In the genomic region with DNA sequence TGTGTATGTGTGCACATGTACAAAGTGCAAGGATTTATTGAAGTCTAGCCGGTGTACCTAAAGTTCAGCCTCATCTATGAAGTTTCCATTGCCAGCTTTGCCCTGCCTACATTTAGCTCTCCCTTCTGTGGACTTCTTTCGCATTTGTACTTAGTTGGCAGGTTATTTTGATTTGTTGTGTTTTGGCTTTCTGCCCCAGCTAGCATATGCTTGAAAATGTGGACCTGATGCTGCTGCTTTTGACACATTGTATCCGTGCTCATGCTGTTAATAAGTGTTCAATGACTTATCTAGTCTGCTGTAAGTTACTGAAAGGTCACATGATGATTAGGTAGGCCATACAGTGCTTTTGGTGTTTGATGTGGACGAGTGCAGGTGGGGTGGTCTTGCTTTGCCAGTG, we compare ENCODE assay signal across 27 mouse cellular contexts. TPM values are rescaled to one million over a fixed set of nuclear protein-coding genes. Genes with fewer than 3 reads are reported as not detected.
DNase-seq lines count a peak whose midpoint lies in the region; ATAC-seq and TF ChIP-seq lines count a peak whose summit lies in the region.
"Had no signal": no experiment of that assay in that cellular context is flagged by ENCODE, and none has a peak within 500 bp of the region (broad histone marks: within the 10 kb centered on the region; RNA-seq: fewer than 3 reads in every experiment).

No protein-coding gene starts in this region.

- no peak overlapping the region for H3K27ac ChIP-seq in forebrain, embryonic 16.5 days (ENCODE audit: low read length)
- H3K27ac ChIP-seq in forebrain, embryonic 11.5 days (ENCODE audit: low read depth, low read length), result no peak overlapping the region
- no peak overlapping the region for H3K27ac ChIP-seq in liver, postnatal 0 days (ENCODE audit: low read depth)
- H3K27ac ChIP-seq in liver, embryonic 11.5 days (ENCODE audit: low read depth, low read length), result no peak overlapping the region
- no peak overlapping the region for H3K27ac ChIP-seq in layer of hippocampus, adult 2 months
- H3K27ac ChIP-seq: embryonic facial prominence, embryonic 15.5 days; hindbrain, embryonic 14.5 days; limb, embryonic 12.5 days; liver, embryonic 13.5 days; lung, embryonic 15.5 days; macrophage; midbrain, embryonic 10.5 days; stomach, postnatal 0 days had no signal

- no peak for DNase-seq in forebrain, embryonic 11.5 days (ENCODE audit: low spot score)
- no peak for DNase-seq in liver, postnatal 0 days
- no peak for DNase-seq in liver, embryonic 11.5 days (ENCODE audit: low spot score)
- peak; percentile 49 to 55 for DNase-seq in layer of hippocampus, adult 2 months (ENCODE audit: low spot score in 2 of 2)
- DNase-seq in adrenal gland, postnatal 36 days, result no peak
- no peak for DNase-seq in gastrocnemius, adult 18-20 months (ENCODE audit: low spot score)
- DNase-seq: gastrocnemius, postnatal 36 days; heart, postnatal 14 days; liver, embryonic 13.5 days had no signal

- H3K9ac ChIP-seq in forebrain, embryonic 16.5 days (replicated peaks; ENCODE audit: low read depth, low read length), result no peak overlapping the region
- H3K9ac ChIP-seq in forebrain, embryonic 11.5 days (ENCODE audit: low read length), result no peak overlapping the region
- H3K9ac ChIP-seq in liver, postnatal 0 days (replicated peaks), result no peak overlapping the region
- no peak overlapping the region for H3K9ac ChIP-seq in liver, embryonic 11.5 days (ENCODE audit: low read depth, low read length)
- H3K9ac ChIP-seq: embryonic facial prominence, embryonic 15.5 days; hindbrain, embryonic 14.5 days; limb, embryonic 12.5 days; liver, embryonic 13.5 days; lung, embryonic 15.5 days had no signal

- H3K4me3 ChIP-seq in forebrain, embryonic 16.5 days (replicated peaks; ENCODE audit: low read length), result no peak overlapping the region
- no peak overlapping the region for H3K4me3 ChIP-seq in forebrain, embryonic 11.5 days (ENCODE audit: low read depth, low read length)
- no peak overlapping the region for H3K4me3 ChIP-seq in liver, postnatal 0 days (ENCODE audit: low read depth, low read length)
- no peak overlapping the region for H3K4me3 ChIP-seq in liver, embryonic 11.5 days (ENCODE audit: low read depth, low read length)
- no peak overlapping the region for H3K4me3 ChIP-seq in layer of hippocampus, adult 2 months
- H3K4me3 ChIP-seq: embryonic facial prominence, embryonic 15.5 days; limb, embryonic 12.5 days; liver, embryonic 13.5 days; lung, embryonic 15.5 days; midbrain, embryonic 10.5 days had no signal

- WGBS in forebrain, embryonic 16.5 days, result 72% methylated on average over 4 of the region's 4 CpGs
- 91% methylated on average over 4 of the region's 4 CpGs for WGBS in forebrain, embryonic 11.5 days
- 77% methylated on average over 4 of the region's 4 CpGs for WGBS in liver, postnatal 0 days (ENCODE audit: insufficient replicate concordance)
- WGBS in liver, embryonic 11.5 days, result 90% methylated on average over 4 of the region's 4 CpGs

- no peak overlapping the region for H3K4me2 ChIP-seq in forebrain, embryonic 16.5 days (ENCODE audit: low read length)
- no peak overlapping the region for H3K4me2 ChIP-seq in forebrain, embryonic 11.5 days (ENCODE audit: low read depth, low read length, severe bottlenecking)
- H3K4me2 ChIP-seq in liver, postnatal 0 days (ENCODE audit: low read depth, low read length), result no peak overlapping the region
- no peak overlapping the region for H3K4me2 ChIP-seq in liver, embryonic 11.5 days
- H3K4me2 ChIP-seq: embryonic facial prominence, embryonic 15.5 days; heart, embryonic 11.5 days; hindbrain, embryonic 14.5 days; limb, embryonic 12.5 days; liver, embryonic 13.5 days; lung, embryonic 15.5 days had no signal

- no peak for TF ChIP-seq CTCF in liver, postnatal 0 days (IDR thresholded peaks at IDR 0.05; ENCODE audit: low read depth)
- TF ChIP-seq CTCF in layer of hippocampus, adult 2 months (conservative IDR thresholded peaks at IDR 0.05), result no peak

- 0 out of 2 replicates have a peak, but pooled peaks have one; percentile 26 for ATAC-seq in forebrain, embryonic 16.5 days
- no peak for ATAC-seq in forebrain, embryonic 11.5 days (replicated peaks; ENCODE audit: low FRiP score)
- peak; percentile 29; the same call in 1 of the 2 replicates for ATAC-seq in liver, postnatal 0 days
- ATAC-seq in liver, embryonic 11.5 days (replicated peaks; ENCODE audit: low FRiP score), result no peak
- ATAC-seq: intestine, embryonic 16.5 days had no signal

- H3K36me3 ChIP-seq in forebrain, embryonic 16.5 days (ENCODE audit: control insufficient read depth, insufficient read depth), result peaks cover 46% of the 10 kb centered on the region
- peaks cover 9% of the 10 kb centered on the region for H3K36me3 ChIP-seq in forebrain, embryonic 11.5 days (ENCODE audit: control insufficient read depth, insufficient read depth, low read length)
- H3K36me3 ChIP-seq in liver, postnatal 0 days (replicated peaks; ENCODE audit: insufficient read depth, low read length), result peaks cover 65% of the 10 kb centered on the region
- peaks cover 34% of the 10 kb centered on the region; the same call in 1 of the 2 replicates for H3K36me3 ChIP-seq in liver, embryonic 11.5 days (ENCODE audit: control insufficient read depth, insufficient read depth, low read length)

- H3K27me3 ChIP-seq in forebrain, embryonic 16.5 days (replicated peaks; ENCODE audit: control insufficient read depth, insufficient read depth, low read length), result no peaks in the 10 kb centered on the region
- no peaks in the 10 kb centered on the region for H3K27me3 ChIP-seq in forebrain, embryonic 11.5 days (ENCODE audit: control insufficient read depth, insufficient read depth, low read length)
- no peaks in the 10 kb centered on the region for H3K27me3 ChIP-seq in liver, postnatal 0 days (ENCODE audit: insufficient read depth, low read length)
- no peaks in the 10 kb centered on the region for H3K27me3 ChIP-seq in liver, embryonic 11.5 days (replicated peaks; ENCODE audit: control insufficient read depth, insufficient read depth, low read length)
- H3K27me3 ChIP-seq: embryonic facial prominence, embryonic 15.5 days; limb, embryonic 12.5 days; liver, embryonic 13.5 days; lung, embryonic 15.5 days had no signal

- no peaks in the 10 kb centered on the region for H3K9me3 ChIP-seq in forebrain, embryonic 16.5 days (ENCODE audit: control insufficient read depth, low read length)
- no peaks in the 10 kb centered on the region for H3K9me3 ChIP-seq in forebrain, embryonic 11.5 days (ENCODE audit: control insufficient read depth, low read length)
- H3K9me3 ChIP-seq in liver, postnatal 0 days (ENCODE audit: low read length), result no peaks in the 10 kb centered on the region
- H3K9me3 ChIP-seq in liver, embryonic 11.5 days (ENCODE audit: control insufficient read depth, low read length), result no peaks in the 10 kb centered on the region
- H3K9me3 ChIP-seq: embryonic facial prominence, embryonic 15.5 days; limb, embryonic 12.5 days; liver, embryonic 13.5 days; lung, embryonic 15.5 days; midbrain, embryonic 10.5 days had no signal

- 0 out of 2 replicates have a peak, but pooled peaks cover 3% of the 10 kb centered on the region for H3K4me1 ChIP-seq in forebrain, embryonic 16.5 days (replicated peaks; ENCODE audit: control insufficient read depth, insufficient read depth, low read length)
- H3K4me1 ChIP-seq in forebrain, embryonic 11.5 days (replicated peaks; ENCODE audit: control insufficient read depth, insufficient read depth, low read length), result no peaks in the 10 kb centered on the region
- H3K4me1 ChIP-seq in liver, postnatal 0 days (ENCODE audit: insufficient read depth), result no peaks in the 10 kb centered on the region
- no peaks in the 10 kb centered on the region for H3K4me1 ChIP-seq in liver, embryonic 11.5 days (replicated peaks; ENCODE audit: control insufficient read depth, insufficient read depth, low read length)
- H3K4me1 ChIP-seq: embryonic facial prominence, embryonic 15.5 days; limb, embryonic 12.5 days; liver, embryonic 13.5 days; lung, embryonic 15.5 days; midbrain, embryonic 10.5 days had no signal

- no peak for TF ChIP-seq EP300 in liver, postnatal 0 days (IDR thresholded peaks at IDR 0.05; ENCODE audit: low read depth)

RNA-seq across cellular contexts. Expression of gene 4930535I16Rik, which starts 16.5 kb away (rescaled TPM):
- polyA plus RNA-seq in forebrain, embryonic 16.5 days (2015; fragmentation: Nextera tagmentation; extraction: Ambion mirVana), result not detected in 2 replicates
- polyA plus RNA-seq in forebrain, embryonic 11.5 days (2014; fragmentation: Nextera tagmentation; extraction: Ambion mirVana), result not detected in 2 replicates
- not detected in 2 replicates for polyA plus RNA-seq in liver, postnatal 0 days (2015; fragmentation: Nextera tagmentation; extraction: Ambion mirVana)
- not detected in 2 replicates for polyA plus RNA-seq in liver, embryonic 11.5 days (2014; fragmentation: Nextera tagmentation; extraction: Ambion mirVana)
- total RNA-seq in layer of hippocampus, adult 2 months (2021), result not detected
- total RNA-seq in adrenal gland, postnatal 36 days (2021), result not detected
- total RNA-seq in gastrocnemius, adult 18-20 months (2021), result not detected
- total RNA-seq: adrenal gland, adult 18-20 months; gastrocnemius, postnatal 36 days; heart, postnatal 14 days; left cerebral cortex, postnatal 10 days; midbrain, postnatal 0 days; neutrophil, adult 5-6 weeks had no signal
- polyA plus RNA-seq: embryonic facial prominence, embryonic 15.5 days; heart, embryonic 11.5 days; hindbrain, embryonic 14.5 days; intestine, embryonic 16.5 days; kidney, embryonic 14.5 days; large intestine, adult 2 months; limb, embryonic 12.5 days; liver, embryonic 13.5 days; lung, embryonic 15.5 days; macrophage; midbrain, embryonic 10.5 days; midbrain, postnatal 0 days; stomach, postnatal 0 days; thymus, postnatal 0 days; urinary bladder, adult 2 months had no signal

RNA-seq across cellular contexts. Expression of gene Rragc, which starts 17.1 kb away (rescaled TPM):
- 44.7 and 54.8 TPM in 2 replicates for polyA plus RNA-seq in forebrain, embryonic 16.5 days (2015; fragmentation: Nextera tagmentation; extraction: Ambion mirVana)
- polyA plus RNA-seq in forebrain, embryonic 11.5 days (2014; fragmentation: Nextera tagmentation; extraction: Ambion mirVana), result 42.6 and 47.5 TPM in 2 replicates
- 20.0 and 20.1 TPM in 2 replicates for polyA plus RNA-seq in liver, postnatal 0 days (2015; fragmentation: Nextera tagmentation; extraction: Ambion mirVana)
- polyA plus RNA-seq in liver, embryonic 11.5 days (2014; fragmentation: Nextera tagmentation; extraction: Ambion mirVana), result 37.8 and 39.9 TPM in 2 replicates
- 10 to 100 TPM; 54.8 to 60.6 TPM for total RNA-seq in layer of hippocampus, adult 2 months (2021)
- 10 to 100 TPM; 80.5 to 87.4 TPM for total RNA-seq in adrenal gland, postnatal 36 days (2021)
- total RNA-seq in gastrocnemius, adult 18-20 months (2021), result 10 to 100 TPM; 18.7 to 23.1 TPM

RNA-seq across cellular contexts. Expression of gene Mycbp, which starts 29.7 kb away (rescaled TPM):
- 34.1 and 38.8 TPM in 2 replicates for polyA plus RNA-seq in forebrain, embryonic 16.5 days (2015; fragmentation: Nextera tagmentation; extraction: Ambion mirVana)
- 58.6 and 59.9 TPM in 2 replicates for polyA plus RNA-seq in forebrain, embryonic 11.5 days (2014; fragmentation: Nextera tagmentation; extraction: Ambion mirVana)
- 43.5 and 44.5 TPM in 2 replicates for polyA plus RNA-seq in liver, postnatal 0 days (2015; fragmentation: Nextera tagmentation; extraction: Ambion mirVana)
- 102 and 106 TPM in 2 replicates for polyA plus RNA-seq in liver, embryonic 11.5 days (2014; fragmentation: Nextera tagmentation; extraction: Ambion mirVana)
- total RNA-seq in layer of hippocampus, adult 2 months (2021), result 10 to 100 TPM in 1 of 2 experiments, 1 to 10 TPM in 1; 9.9 to 11.3 TPM
- 10 to 100 TPM; 37.6 to 50.0 TPM for total RNA-seq in adrenal gland, postnatal 36 days (2021)
- 10 to 100 TPM; 17.9 to 19.5 TPM for total RNA-seq in gastrocnemius, adult 18-20 months (2021)

Comparison
In these comparisons a context has a peak if more than half of its experiments do, and no peak if none do; other contexts are left out.
1. ATAC-seq: peak in forebrain, embryonic 16.5 days (single experiment) and liver, postnatal 0 days (single experiment); none in forebrain, embryonic 11.5 days (single experiment) and liver, embryonic 11.5 days (single experiment).
2. DNase-seq: peak in layer of hippocampus, adult 2 months (2 of 2); none in forebrain, embryonic 11.5 days (single experiment), liver, postnatal 0 days (single experiment), liver, embryonic 11.5 days (single experiment), adrenal gland, postnatal 36 days (0 of 2) and gastrocnemius, adult 18-20 months (single experiment).